Comparison of ENCODE assay signal across 19 mouse cellular contexts in the genomic region with DNA sequence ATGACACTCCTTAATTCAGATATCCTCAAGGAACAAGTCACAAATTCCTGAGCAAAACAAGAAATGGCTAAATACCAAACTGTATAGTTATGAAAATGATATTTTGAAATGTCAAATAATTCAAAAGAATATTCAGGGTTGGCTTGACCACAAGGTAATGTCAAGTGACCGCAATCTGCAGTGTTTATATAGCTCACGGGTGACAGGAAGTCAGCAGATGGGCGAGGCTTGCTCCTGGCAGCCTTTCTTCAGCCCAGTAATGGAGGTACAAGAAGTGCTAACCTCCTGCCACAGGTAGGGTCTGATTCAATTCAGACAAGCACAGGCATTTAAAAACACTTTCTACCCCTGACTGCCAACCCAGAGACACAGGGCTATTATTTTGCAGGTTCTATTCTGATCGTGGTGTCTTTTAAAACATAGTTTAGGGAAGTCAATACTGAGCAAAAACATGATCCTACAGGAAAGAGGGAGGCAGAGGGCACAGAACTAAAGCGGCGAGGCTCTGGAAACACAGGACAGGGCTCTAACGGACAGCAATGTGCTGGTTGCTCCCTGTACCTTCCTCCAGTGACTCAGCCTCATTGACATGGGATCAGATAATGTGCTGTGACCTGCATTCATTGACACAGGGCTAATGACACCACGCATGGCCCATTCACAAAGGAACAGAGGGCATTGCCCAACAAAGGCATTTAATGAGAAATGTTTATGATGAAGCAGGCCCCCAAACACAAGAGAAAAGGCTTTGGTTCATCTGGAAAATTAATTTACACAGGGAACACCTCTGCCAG.
DNase-seq lines count a peak whose midpoint lies in the region; ATAC-seq and TF ChIP-seq lines count a peak whose summit lies in the region.
"Had no signal": no experiment of that assay in that cellular context is flagged by ENCODE, and none has a peak within 500 bp of the region (broad histone marks: within the 10 kb centered on the region; RNA-seq: fewer than 3 reads in every experiment).

No protein-coding gene starts in this region.

- no peak overlapping the region for H3K9ac ChIP-seq in lung, postnatal 0 days (replicated peaks; ENCODE audit: low read depth)
- H3K9ac ChIP-seq: forebrain, embryonic 13.5 days; hindbrain, embryonic 14.5 days; intestine, embryonic 15.5 days had no signal

- H3K4me3 ChIP-seq in lung, postnatal 0 days (ENCODE audit: low read depth, low read length): no peak overlapping the region
- peak overlapping the region; percentile 53 for H3K4me3 ChIP-seq in megakaryocyte, embryonic 14.5 days (replicated peaks)
- H3K4me3 ChIP-seq: forebrain, embryonic 13.5 days; gastrocnemius, adult 2 months; heart, embryonic 10.5 days; intestine, embryonic 15.5 days had no signal

- H3K9me3 ChIP-seq in lung, postnatal 0 days (ENCODE audit: low read length): no peaks in the 10 kb centered on the region
- peaks cover 26% of the 10 kb centered on the region for H3K9me3 ChIP-seq in megakaryocyte, embryonic 14.5 days
- H3K9me3 ChIP-seq: forebrain, embryonic 13.5 days; heart, embryonic 10.5 days; intestine, embryonic 15.5 days had no signal

- no peaks in the 10 kb centered on the region; the same call in 1 of the 2 replicates for H3K4me1 ChIP-seq in lung, postnatal 0 days (ENCODE audit: insufficient read depth, low read depth, low read length)
- peaks cover 17% of the 10 kb centered on the region for H3K4me1 ChIP-seq in megakaryocyte, embryonic 14.5 days
- H3K4me1 ChIP-seq: forebrain, embryonic 13.5 days; heart, embryonic 10.5 days; intestine, embryonic 15.5 days had no signal

- TF ChIP-seq CTCF in lung, postnatal 0 days (IDR thresholded peaks at IDR 0.05): no peak

- H3K36me3 ChIP-seq in lung, postnatal 0 days (ENCODE audit: insufficient read depth, low read length): peaks cover 39% of the 10 kb centered on the region
- peaks cover 19% of the 10 kb centered on the region for H3K36me3 ChIP-seq in megakaryocyte, embryonic 14.5 days (replicated peaks; ENCODE audit: low read length)

- peak; percentile 62 for DNase-seq in 416B (ENCODE audit: low read depth)
- peak; percentile 5 for DNase-seq in T-cell, adult 2 months (ENCODE audit: low spot score)
- DNase-seq in lung, postnatal 0 days (ENCODE audit: low spot score): peak; percentile 74
- no peak for DNase-seq in left cerebral cortex, adult 8-10 months (ENCODE audit: low spot score in 2 of 2)
- DNase-seq in gastrocnemius, postnatal 25 days: no peak
- no peak for DNase-seq in embryo, embryonic 9.5 days (ENCODE audit: extremely low spot score)
- DNase-seq: adrenal gland, postnatal 25 days; cerebellum, adult 2 months; cerebellum, postnatal 25 days; embryo, embryonic 11 days; gastrocnemius, adult 2 months; heart, postnatal 4 days; thymus, adult 2 months had no signal

- ATAC-seq in lung, postnatal 0 days: peak; percentile 87
- ATAC-seq: forebrain, embryonic 13.5 days; intestine, embryonic 15.5 days; midbrain, embryonic 16.5 days had no signal

- no peaks in the 10 kb centered on the region for H3K27me3 ChIP-seq in lung, postnatal 0 days (replicated peaks; ENCODE audit: insufficient read depth, low read length)
- H3K27me3 ChIP-seq in megakaryocyte, embryonic 14.5 days (replicated peaks): no peaks in the 10 kb centered on the region
- H3K27me3 ChIP-seq: forebrain, embryonic 13.5 days; intestine, embryonic 15.5 days had no signal

- H3K27ac ChIP-seq in lung, postnatal 0 days (ENCODE audit: low read length): peak overlapping the region; percentile 75
- H3K27ac ChIP-seq: forebrain, embryonic 13.5 days; gastrocnemius, adult 2 months; heart, embryonic 10.5 days; hindbrain, embryonic 14.5 days; intestine, embryonic 15.5 days had no signal

- WGBS in lung, postnatal 0 days: 65% methylated on average over 8 of the region's 8 CpGs

- H3K4me2 ChIP-seq in lung, postnatal 0 days (replicated peaks; ENCODE audit: low read depth, low read length): no peak overlapping the region
- H3K4me2 ChIP-seq: forebrain, embryonic 13.5 days; hindbrain, embryonic 14.5 days; intestine, embryonic 15.5 days had no signal

- TF ChIP-seq EP300 in lung, postnatal 0 days (IDR thresholded peaks at IDR 0.05): peak; percentile 72

Comparison
In these comparisons a context has a peak if more than half of its experiments do, and no peak if none do; other contexts are left out.
1. DNase-seq: peak in 416B (single experiment), T-cell, adult 2 months (single experiment) and lung, postnatal 0 days (single experiment); none in left cerebral cortex, adult 8-10 months (0 of 2), gastrocnemius, postnatal 25 days (single experiment) and embryo, embryonic 9.5 days (single experiment).